Mouse (Mus musculus): Measurements from ENCODE around the gene Olfr94. TPM values are rescaled to one million over a fixed set of nuclear protein-coding genes. Genes with fewer than 3 reads are reported as not detected.
"Not testable (repeated sequence)": the region's sequence is repeated elsewhere in the genome, so short reads cannot be mapped to it uniquely, and the experiment has no call there.

The Olfr94 gene
- total RNA-seq (2021): not detected
- long read RNA-seq, experiment 1: 0 reads
- long read RNA-seq, experiment 2: 0 reads

GRCm38 (mm10) chr17:37200894-37201293 is at the start of gene Olfr94:
Olfr94 (minus strand) TSS chr17:37200994.
- intact Hi-C loops (cut with DNase I): loop anchor here (5.0 to 10.0 kb wide), 2 partner anchors 309 to 846 kb away; partner anchors contain the start of gene Trim40
- DNase-seq (ENCODE audit: low spot score in 2 of 2): no peak

- intact Hi-C loops (cut with DNase I): no loop called here
- DNase-seq (ENCODE audit: low spot score in 2 of 2): no peak
Observed at GRCm38 (mm10) chr17:37250544-37250943, 49.8 kb upstream of the Olfr94 start.

DNA sequence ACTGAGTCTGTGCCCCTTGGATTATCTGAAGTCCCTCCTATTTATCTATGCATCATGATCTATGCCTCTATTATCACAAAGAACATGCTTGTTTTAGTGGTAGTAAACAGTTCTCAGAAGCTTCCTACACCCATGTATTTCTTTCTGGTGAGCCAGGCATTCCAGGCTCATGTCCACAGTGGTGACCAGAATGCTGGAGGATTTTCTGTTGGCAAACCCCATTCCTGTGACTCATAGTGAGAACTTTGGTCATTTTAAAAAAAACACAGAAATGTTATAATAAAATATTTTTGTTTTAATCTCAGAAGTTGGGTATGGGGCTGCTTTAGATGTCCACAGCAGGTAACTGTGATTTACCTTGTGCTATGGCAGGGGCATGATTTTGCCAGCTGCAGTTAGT is 48.7 kb upstream of the Olfr94 start:
- intact Hi-C loops (cut with DNase I): no loop called here
- DNase-seq (ENCODE audit: low spot score in 2 of 2): no peak

GRCm38 (mm10) chr17:37246715-37247114 is 45.9 kb upstream of the Olfr94 start:
- DNase-seq (ENCODE audit: low spot score in 2 of 2): peak; percentile 72 to 76
- intact Hi-C loops (cut with DNase I): no loop called here

- intact Hi-C loops (cut with DNase I): no loop called here
- DNase-seq (ENCODE audit: low spot score in 2 of 2): no peak
Observed at GRCm38 (mm10) chr17:37242198-37242597, 41.4 kb upstream of the Olfr94 start.

GRCm38 (mm10) chr17:37237230-37237629 is 36.4 kb upstream of the Olfr94 start, which contains the start of gene Olfr97:
Olfr97 (minus strand) TSS chr17:37237330.
- intact Hi-C loops (cut with DNase I); DNase-seq (ENCODE audit: low spot score in 2 of 2): not testable (repeated sequence)

DNA sequence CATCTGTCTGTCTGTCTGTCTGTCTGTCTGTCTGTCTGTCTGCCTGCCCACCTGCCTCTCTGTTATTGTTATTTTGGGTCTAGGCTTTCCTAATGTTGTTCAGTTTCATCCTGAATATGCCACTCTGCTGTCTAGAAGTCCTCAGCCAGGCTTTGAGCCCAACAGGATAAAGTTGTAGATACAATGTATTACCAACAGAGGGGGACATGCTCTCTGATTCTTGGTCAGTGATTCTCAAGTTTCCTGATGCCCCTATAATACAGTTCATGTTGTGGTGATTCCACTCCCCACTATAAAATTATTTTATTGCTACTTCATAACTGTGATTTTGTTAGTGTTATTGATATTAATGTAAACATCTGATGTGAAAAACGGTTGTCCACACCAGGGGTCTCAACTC is 21.1 kb upstream of the Olfr94 start:
- intact Hi-C loops (cut with DNase I): no loop called here
- no peak for DNase-seq (ENCODE audit: low spot score in 2 of 2)

DNA sequence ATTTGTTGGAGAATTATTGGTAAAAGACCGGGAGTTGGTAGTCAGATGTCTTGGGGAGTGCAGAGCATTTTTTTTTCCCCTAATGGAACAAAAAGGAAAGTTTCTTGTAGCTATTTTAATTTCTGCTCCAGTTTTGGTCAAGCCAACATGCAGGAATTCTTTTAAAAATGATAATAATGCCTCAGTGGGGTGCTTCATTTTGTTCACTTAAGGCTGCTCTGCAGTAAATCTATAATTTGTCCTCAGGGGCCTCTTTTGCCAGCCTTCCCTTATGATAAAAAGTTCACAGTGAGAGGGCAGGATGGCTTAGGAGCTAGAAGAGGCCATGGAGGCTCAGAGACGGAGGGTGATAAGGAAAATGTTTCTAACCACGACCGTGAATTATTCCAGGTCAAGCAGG is 19.1 kb upstream of the Olfr94 start, which contains the start of gene Olfr96:
Gene Olfr96 (plus strand): TSS at position 301 of the 400 bp plus-strand sequence.
- no peak for DNase-seq (ENCODE audit: low spot score in 2 of 2)
- intact Hi-C loops (cut with DNase I): no loop called here

GRCm38 (mm10) chr17:37218486-37218885 is 17.7 kb upstream of the Olfr94 start:
- intact Hi-C loops (cut with DNase I): no loop called here
- DNase-seq (ENCODE audit: low spot score in 2 of 2): no peak

- intact Hi-C loops (cut with DNase I): no loop called here
- DNase-seq (ENCODE audit: low spot score in 2 of 2): no peak
Observed at GRCm38 (mm10) chr17:37213018-37213417, 12.2 kb upstream of the Olfr94 start, which contains the start of gene Olfr95. Olfr95 (minus strand) TSS chr17:37213118.

DNA sequence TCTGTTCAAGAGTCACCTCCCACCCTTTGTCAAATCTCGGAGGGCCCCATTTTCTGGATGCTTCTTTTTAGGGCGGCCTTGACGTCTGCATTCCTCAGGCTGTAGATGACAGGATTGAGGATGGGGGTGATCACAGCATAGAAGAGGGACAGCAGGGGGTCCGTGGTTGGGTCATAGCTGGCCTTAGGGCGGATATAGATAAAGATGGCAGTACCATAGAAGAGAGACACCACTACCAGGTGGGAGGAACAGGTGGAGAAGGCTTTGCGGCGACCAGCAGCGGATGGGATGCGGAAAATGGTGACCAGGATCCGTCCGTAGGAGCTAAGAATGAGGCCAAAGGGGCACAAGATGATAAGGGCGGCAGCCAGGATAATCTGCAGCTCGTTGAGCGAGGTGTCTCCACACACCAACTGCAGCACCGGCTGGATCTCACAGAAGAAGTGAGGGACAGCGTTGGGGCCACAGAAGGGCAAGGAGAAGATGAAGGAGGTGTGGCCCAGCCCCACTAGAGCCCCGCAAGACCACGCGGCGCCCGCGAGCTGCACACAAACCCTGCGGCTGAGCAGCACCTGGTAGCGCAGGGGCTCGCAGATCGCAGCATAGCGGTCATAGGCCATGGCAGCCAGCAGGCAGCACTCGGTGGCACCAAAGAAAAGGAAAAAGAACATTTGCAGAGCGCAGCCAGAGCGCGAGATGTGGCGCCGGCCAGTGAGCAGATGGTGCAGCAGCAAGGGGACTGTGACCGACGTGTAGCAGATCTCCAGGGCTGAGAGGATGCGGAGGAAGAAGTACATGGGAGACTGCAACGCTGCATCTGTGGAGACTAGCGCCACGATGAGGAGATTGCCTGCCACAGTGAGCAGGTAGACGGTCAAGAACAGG is 10.3 kb upstream of the Olfr94 start:
- intact Hi-C loops (cut with DNase I): no loop called here
- DNase-seq (ENCODE audit: low spot score in 2 of 2): peak; percentile 16 to 18

DNA sequence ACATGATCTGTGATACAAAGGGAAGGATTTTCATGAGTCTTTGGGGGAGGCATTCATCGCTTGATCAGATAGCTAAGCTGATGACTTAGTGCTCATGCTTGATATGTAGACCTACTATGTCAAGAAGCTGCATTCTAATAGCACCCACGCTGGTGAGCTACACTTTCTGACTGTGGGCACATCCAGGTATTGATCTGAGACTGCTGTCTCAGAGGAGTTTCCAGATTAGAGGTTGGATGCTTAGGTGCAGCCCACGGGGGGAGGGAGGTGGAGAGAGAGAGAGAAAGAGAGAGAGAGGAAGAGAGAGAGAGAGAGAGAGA is 3.1 kb upstream of the Olfr94 start:
- intact Hi-C loops (cut with DNase I): loop anchor here (1.0 to 10.0 kb wide), 3 partner anchors 121 to 849 kb away; partner anchors contain the start of gene Trim40
- no peak for DNase-seq (ENCODE audit: low spot score in 2 of 2)

DNA sequence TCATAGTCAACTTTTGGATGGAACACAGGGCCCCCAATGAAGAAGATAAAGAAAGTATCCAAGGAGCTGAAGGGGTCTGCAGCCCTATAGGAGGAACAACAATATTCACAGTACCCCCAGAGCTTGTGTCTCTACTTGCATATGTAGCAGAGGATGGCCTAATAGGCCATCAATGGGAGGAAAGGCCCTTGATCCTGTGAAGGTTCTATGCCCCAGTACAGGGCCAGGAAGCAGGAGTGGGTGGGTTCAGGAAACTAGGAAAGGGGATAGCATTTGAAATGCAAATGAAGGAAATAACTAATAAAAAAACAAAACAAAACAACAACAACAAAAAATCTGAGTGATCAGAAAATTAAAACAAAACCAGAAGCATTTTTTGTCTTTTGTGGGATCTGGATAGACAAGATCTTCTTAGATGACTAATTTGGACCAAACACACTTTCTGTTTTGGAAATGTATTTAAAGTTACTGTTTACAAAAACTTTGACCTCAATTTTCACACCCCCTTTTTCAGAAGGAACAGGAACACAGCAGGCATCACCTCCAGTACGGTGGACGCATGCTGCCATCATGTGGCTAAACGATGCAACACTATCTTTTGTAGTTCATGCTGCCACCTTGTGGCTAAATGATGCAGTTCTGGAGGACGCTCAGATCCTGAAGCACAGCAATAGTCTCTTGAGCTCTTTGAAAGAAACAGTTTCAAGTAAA is 2.6 kb upstream of the Olfr94 start:
- intact Hi-C loops (cut with DNase I): loop anchor here (1.0 to 10.0 kb wide), 3 partner anchors 120 to 849 kb away; partner anchors contain the start of gene Trim40

DNA sequence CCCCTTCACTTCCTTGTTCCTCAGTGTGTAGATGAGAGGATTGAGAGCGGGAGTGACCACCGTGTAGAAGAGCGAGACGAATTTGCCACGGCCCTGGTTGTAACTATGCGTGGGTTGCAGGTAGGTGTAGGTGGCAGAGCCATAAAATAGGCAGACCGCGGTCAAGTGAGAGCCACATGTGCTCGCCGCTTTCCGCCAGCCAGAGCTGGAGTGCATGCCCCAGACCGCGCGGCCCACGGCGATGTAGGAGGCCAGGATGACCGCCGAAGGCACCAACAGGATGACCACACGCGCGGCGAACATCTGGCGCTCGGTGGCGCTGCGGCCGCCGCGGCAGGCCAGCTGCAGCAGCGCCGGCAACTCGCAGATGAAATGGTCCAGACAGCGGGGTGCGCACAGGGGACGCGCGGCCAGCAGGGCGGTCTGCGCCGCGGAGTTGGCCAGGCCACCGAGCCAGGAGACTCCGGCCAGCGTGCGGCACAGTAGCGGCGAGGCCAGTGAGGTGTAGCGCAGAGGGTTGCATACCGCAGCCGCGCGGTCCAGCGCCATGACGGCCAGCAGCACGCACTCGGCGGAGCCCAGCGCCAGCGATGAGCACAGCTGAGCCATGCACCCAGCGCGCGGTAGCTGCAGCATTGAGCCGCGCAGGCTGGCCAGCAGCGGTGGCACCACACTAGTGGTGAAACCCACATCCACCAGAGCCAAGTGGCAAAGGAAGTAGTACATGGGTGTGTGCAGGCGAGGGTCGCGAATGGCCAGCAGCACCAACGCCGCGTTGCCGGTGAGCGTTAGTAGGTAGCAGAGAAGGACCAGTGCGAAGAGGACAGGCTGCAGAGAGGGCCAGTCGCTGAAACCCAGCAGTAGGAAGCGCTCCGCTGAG is 3.7 kb downstream of the Olfr94 start:
- DNase-seq (ENCODE audit: low spot score in 2 of 2): peak in 1 of 2 experiments; percentile 37
- intact Hi-C loops (cut with DNase I): no loop called here

More for the DNA sequence above, 2.6 kb upstream of the Olfr94 start:
- peak; percentile 92 to 95 for DNase-seq (ENCODE audit: low spot score in 2 of 2)

GRCm38 (mm10) chr17:37194782-37195181 is 6.0 kb downstream of the Olfr94 start:
- DNase-seq (ENCODE audit: low spot score in 2 of 2): peak; percentile 11 to 42
- intact Hi-C loops (cut with DNase I): no loop called here

GRCm38 (mm10) chr17:37193656-37194055 is 7.1 kb downstream of the Olfr94 start, which contains the start of gene Ubd:
Ubd (plus strand) TSS chr17:37193892.
- intact Hi-C loops (cut with DNase I): no loop called here
- DNase-seq (ENCODE audit: low spot score in 2 of 2): no peak

DNA sequence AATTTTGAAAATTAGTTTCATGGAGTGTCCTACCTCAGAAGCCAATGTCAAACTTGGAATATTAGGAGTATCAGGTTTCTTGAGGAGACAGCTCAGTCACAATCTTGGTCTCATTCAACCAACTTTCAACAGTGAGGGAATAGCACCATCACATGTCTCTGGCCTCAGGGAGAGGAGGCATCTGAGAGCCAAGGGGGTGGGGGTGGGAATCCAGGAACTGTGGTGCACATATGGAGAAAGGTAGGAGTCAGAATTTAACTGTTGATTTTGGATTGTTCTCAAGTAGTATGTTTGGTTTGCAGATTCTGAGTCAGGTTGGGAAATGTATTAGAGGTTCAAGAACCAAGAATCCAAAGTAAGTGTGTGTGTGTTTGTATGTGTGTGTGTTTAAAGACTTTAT is 7.8 kb downstream of the Olfr94 start:
- DNase-seq (ENCODE audit: low spot score in 2 of 2): no peak
- intact Hi-C loops (cut with DNase I): no loop called here

GRCm38 (mm10) chr17:37190711-37191110 is 10.1 kb downstream of the Olfr94 start:
- intact Hi-C loops (cut with DNase I): no loop called here
- peak; percentile 67 to 73 for DNase-seq (ENCODE audit: low spot score in 2 of 2)

DNA sequence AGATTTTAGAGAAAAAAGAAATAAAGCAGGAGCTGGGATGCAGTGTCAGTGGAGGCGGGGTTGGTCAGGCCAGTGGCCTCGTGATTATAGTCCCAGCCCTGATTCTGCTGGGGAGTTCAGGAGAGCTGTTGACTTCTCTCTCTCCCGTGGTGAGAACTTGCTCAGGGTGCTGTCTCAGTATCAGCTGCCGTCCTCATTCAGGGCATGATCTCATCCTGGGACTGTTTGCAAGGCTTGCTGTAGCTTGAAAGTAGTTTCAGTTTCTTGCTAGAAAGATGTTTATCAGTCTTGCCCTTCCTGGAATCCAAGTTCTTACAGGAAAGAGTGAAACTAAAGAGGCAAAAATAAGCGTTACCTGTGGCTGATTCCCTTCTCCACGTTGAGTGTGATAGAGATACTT is 15.3 kb downstream of the Olfr94 start:
- intact Hi-C loops (cut with DNase I): no loop called here
- no peak for DNase-seq (ENCODE audit: low spot score in 2 of 2)
